Mouse (Mus musculus): ENCODE data around the gene Yeats2. TPM values are rescaled to one million over a fixed set of nuclear protein-coding genes. Genes with fewer than 3 reads are reported as not detected.

Yeats2 gene
- total and polyA plus RNA-seq, 2 experiments: 7.1 to 7.7 TPM

GRCm38 (mm10) chr16:20195546-20195945 lies 54.7 kb downstream of the Yeats2 start:
- no peaks in the 10 kb centered on the region for H3K79me2 ChIP-seq (ENCODE audit: control insufficient read depth, insufficient read depth, low read length)
- H3K27me3 ChIP-seq (ENCODE audit: control insufficient read depth, insufficient read depth, low read length): no peaks in the 10 kb centered on the region
- WGBS: 97% methylated on average over 3 of the region's 3 CpGs
- peaks cover 2% of the 10 kb centered on the region; the same call in 1 of the 2 replicates for H3K4me1 ChIP-seq (ENCODE audit: control insufficient read depth, insufficient read depth, low read length)
- H3K9ac ChIP-seq (ENCODE audit: low read depth, low read length): no peak overlapping the region
- H3K4me3 ChIP-seq (ENCODE audit: insufficient read depth, low read depth, low read length): no peak overlapping the region
- DNase-seq (ENCODE audit: extremely low read depth, low read depth, low spot score): no peak
- H3K27ac ChIP-seq (replicated peaks; ENCODE audit: insufficient read depth, low read depth, low read length): no peak overlapping the region
- H3K36me3 ChIP-seq (ENCODE audit: control insufficient read depth, insufficient read depth, low read length): peaks cover 30% of the 10 kb centered on the region
- TF ChIP-seq CTCF (IDR thresholded peaks at IDR 0.05; ENCODE audit: low read depth, low read length) (no peak), POLR2A (IDR thresholded peaks at IDR 0.05; ENCODE audit: extremely low read depth, insufficient read depth, low read length) (no peak)

GRCm38 (mm10) chr16:20196962-20197361 lies 56.1 kb downstream of the Yeats2 start:
- H3K27ac ChIP-seq (replicated peaks; ENCODE audit: insufficient read depth, low read depth, low read length): no peak overlapping the region
- H3K4me3 ChIP-seq (ENCODE audit: insufficient read depth, low read depth, low read length): no peak overlapping the region
- H3K4me1 ChIP-seq (ENCODE audit: control insufficient read depth, insufficient read depth, low read length): peaks cover 2% of the 10 kb centered on the region; the same call in 1 of the 2 replicates
- TF ChIP-seq CTCF (IDR thresholded peaks at IDR 0.05; ENCODE audit: low read depth, low read length) (no peak), POLR2A (IDR thresholded peaks at IDR 0.05; ENCODE audit: extremely low read depth, insufficient read depth, low read length) (no peak)
- whole genome bisulfite sequencing: 96% methylated on average over 5 of the region's 5 CpGs
- H3K79me2 ChIP-seq (ENCODE audit: control insufficient read depth, insufficient read depth, low read length): no peaks in the 10 kb centered on the region
- DNase-seq (ENCODE audit: extremely low read depth, low read depth, low spot score): no peak
- H3K9ac ChIP-seq (ENCODE audit: low read depth, low read length): no peak overlapping the region
- H3K36me3 ChIP-seq (ENCODE audit: control insufficient read depth, insufficient read depth, low read length): peaks cover 29% of the 10 kb centered on the region
- H3K27me3 ChIP-seq (ENCODE audit: control insufficient read depth, insufficient read depth, low read length): no peaks in the 10 kb centered on the region

- Histone ChIP-seq H3K36me3 (ENCODE audit: control insufficient read depth, insufficient read depth, low read length) (peaks cover 18% of the 10 kb centered on the region), H3K79me2 (ENCODE audit: control insufficient read depth, insufficient read depth, low read length) (no peaks in the 10 kb centered on the region), H3K27ac (replicated peaks; ENCODE audit: insufficient read depth, low read depth, low read length) (no peak overlapping the region), H3K4me1 (ENCODE audit: control insufficient read depth, insufficient read depth, low read length) (peaks cover 2% of the 10 kb centered on the region; the same call in 1 of the 2 replicates), H3K4me3 (ENCODE audit: insufficient read depth, low read depth, low read length) (no peak overlapping the region), H3K27me3 (ENCODE audit: control insufficient read depth, insufficient read depth, low read length) (no peaks in the 10 kb centered on the region), H3K9ac (ENCODE audit: low read depth, low read length) (no peak overlapping the region)
- DNase-seq (ENCODE audit: extremely low read depth, low read depth, low spot score): no peak
- 97% methylated on average over 5 of the region's 5 CpGs for WGBS
- TF ChIP-seq CTCF (IDR thresholded peaks at IDR 0.05; ENCODE audit: low read depth, low read length) (no peak), POLR2A (IDR thresholded peaks at IDR 0.05; ENCODE audit: extremely low read depth, insufficient read depth, low read length) (no peak)
These were observed 58.8 kb downstream of the Yeats2 start for GRCm38 (mm10) chr16:20199501-20200201.

GRCm38 (mm10) chr16:20213591-20214226 lies 72.8 kb downstream of the Yeats2 start:
- peak; percentile 30 for DNase-seq (ENCODE audit: extremely low read depth, low read depth, low spot score)
- WGBS: 92% methylated on average over 3 of the region's 3 CpGs
- H3K36me3 ChIP-seq (ENCODE audit: control insufficient read depth, insufficient read depth, low read length): peaks cover 48% of the 10 kb centered on the region

GRCm38 (mm10) chr16:20222726-20223125 lies 81.9 kb downstream of the Yeats2 start:
- H3K4me1 ChIP-seq (ENCODE audit: control insufficient read depth, insufficient read depth, low read length): no peaks in the 10 kb centered on the region
- TF ChIP-seq CTCF (IDR thresholded peaks at IDR 0.05; ENCODE audit: low read depth, low read length): no peak
- TF ChIP-seq POLR2A (IDR thresholded peaks at IDR 0.05; ENCODE audit: extremely low read depth, insufficient read depth, low read length): no peak
- over 99% methylated on average over 6 of the region's 6 CpGs for WGBS
- no peaks in the 10 kb centered on the region for H3K79me2 ChIP-seq (ENCODE audit: control insufficient read depth, insufficient read depth, low read length)
- H3K27ac ChIP-seq (replicated peaks; ENCODE audit: insufficient read depth, low read depth, low read length): no peak overlapping the region
- no peak for DNase-seq (ENCODE audit: extremely low read depth, low read depth, low spot score)
- H3K4me3 ChIP-seq (ENCODE audit: insufficient read depth, low read depth, low read length): no peak overlapping the region
- no peak overlapping the region for H3K9ac ChIP-seq (ENCODE audit: low read depth, low read length)
- peaks cover 56% of the 10 kb centered on the region for H3K36me3 ChIP-seq (ENCODE audit: control insufficient read depth, insufficient read depth, low read length)
- no peaks in the 10 kb centered on the region for H3K27me3 ChIP-seq (ENCODE audit: control insufficient read depth, insufficient read depth, low read length)

More at GRCm38 (mm10) chr16:20213591-20214226, 72.8 kb downstream of the Yeats2 start:
- no peak overlapping the region for H3K27ac ChIP-seq (replicated peaks; ENCODE audit: insufficient read depth, low read depth, low read length)
- H3K9ac ChIP-seq (ENCODE audit: low read depth, low read length): no peak overlapping the region
- no peaks in the 10 kb centered on the region for H3K4me1 ChIP-seq (ENCODE audit: control insufficient read depth, insufficient read depth, low read length)
- H3K79me2 ChIP-seq (ENCODE audit: control insufficient read depth, insufficient read depth, low read length): no peaks in the 10 kb centered on the region
- no peaks in the 10 kb centered on the region for H3K27me3 ChIP-seq (ENCODE audit: control insufficient read depth, insufficient read depth, low read length)
- no peak overlapping the region for H3K4me3 ChIP-seq (ENCODE audit: insufficient read depth, low read depth, low read length)
- no peak for TF ChIP-seq POLR2A (IDR thresholded peaks at IDR 0.05; ENCODE audit: extremely low read depth, insufficient read depth, low read length)
- TF ChIP-seq CTCF (IDR thresholded peaks at IDR 0.05; ENCODE audit: low read depth, low read length): 0 out of 2 replicates have a peak, but pooled peaks have one; percentile 20

GRCm38 (mm10) chr16:20226676-20227075 lies 85.8 kb downstream of the Yeats2 start:
- no peak overlapping the region for H3K9ac ChIP-seq (ENCODE audit: low read depth, low read length)
- WGBS: 95% methylated on average over 4 of the region's 4 CpGs
- TF ChIP-seq POLR2A (IDR thresholded peaks at IDR 0.05; ENCODE audit: extremely low read depth, insufficient read depth, low read length): no peak
- no peak for TF ChIP-seq CTCF (IDR thresholded peaks at IDR 0.05; ENCODE audit: low read depth, low read length)
- H3K27me3 ChIP-seq (ENCODE audit: control insufficient read depth, insufficient read depth, low read length): no peaks in the 10 kb centered on the region
- H3K4me1 ChIP-seq (ENCODE audit: control insufficient read depth, insufficient read depth, low read length): no peaks in the 10 kb centered on the region
- no peak overlapping the region for H3K4me3 ChIP-seq (ENCODE audit: insufficient read depth, low read depth, low read length)
- H3K79me2 ChIP-seq (ENCODE audit: control insufficient read depth, insufficient read depth, low read length): no peaks in the 10 kb centered on the region
- no peak for DNase-seq (ENCODE audit: extremely low read depth, low read depth, low spot score)
- no peak overlapping the region for H3K27ac ChIP-seq (replicated peaks; ENCODE audit: insufficient read depth, low read depth, low read length)
- peaks cover 40% of the 10 kb centered on the region for H3K36me3 ChIP-seq (ENCODE audit: control insufficient read depth, insufficient read depth, low read length)

Data from liver, adult 2 months (tissue).